Comparison of ENCODE assay signal across 19 mouse cellular contexts in genomic region chr2:164754800-164755199, GRCm38 (mm10). TPM values are rescaled to one million over a fixed set of nuclear protein-coding genes. Genes with fewer than 3 reads are reported as not detected.
DNase-seq lines count a peak whose midpoint lies in the region; ATAC-seq lines count a peak whose summit lies in the region.
"Had no signal": no experiment of that assay in that cellular context is flagged by ENCODE, and none has a peak within 500 bp of the region (broad histone marks: within the 10 kb centered on the region; RNA-seq: fewer than 3 reads in every experiment).

No protein-coding gene starts in this region.

- 33% methylated on average over 2 of the region's 2 CpGs for WGBS in heart, embryonic 14.5 days
- 87% methylated on average over 2 of the region's 2 CpGs for WGBS in liver, embryonic 15.5 days (ENCODE audit: insufficient replicate concordance)

- H3K4me3 ChIP-seq in heart, embryonic 14.5 days (ENCODE audit: control insufficient read depth in 1 of 2, insufficient read depth in 1 of 2, low read depth in 1 of 2, low read length in 2 of 2) = no peak overlapping the region
- H3K4me3 ChIP-seq in liver, embryonic 15.5 days (replicated peaks) = no peak overlapping the region
- H3K4me3 ChIP-seq: embryonic facial prominence, embryonic 13.5 days had no signal

- ATAC-seq in heart, embryonic 14.5 days (ENCODE audit: insufficient number of reproducible peaks, insufficient read depth, low FRiP score, low read depth) = peak; percentile 79
- ATAC-seq in liver, embryonic 15.5 days (ENCODE audit: insufficient read depth) = no peak
- ATAC-seq: forebrain, embryonic 14.5 days; hindbrain, embryonic 16.5 days; intestine, embryonic 16.5 days; midbrain, embryonic 16.5 days had no signal

- peak; percentile 95 for DNase-seq in heart, adult 11 months
- no peak for DNase-seq in heart, postnatal 25 days (ENCODE audit: low spot score)
- peak; percentile 42 to 61 for DNase-seq in heart, adult 9 months (ENCODE audit: low spot score in 2 of 2)
- DNase-seq in urinary bladder, adult 2 months (ENCODE audit: low spot score) = no peak
- DNase-seq in left cerebral cortex, postnatal 14 days (ENCODE audit: low spot score in 2 of 2) = no peak
- DNase-seq in right cerebral cortex, postnatal 36 days (ENCODE audit: low spot score in 2 of 2) = no peak
- DNase-seq: cerebellum, adult 8-10 months; kidney, postnatal 36 days; lung, adult 2 months; lung, postnatal 4 days; retina, postnatal 1 day; right cerebral cortex, postnatal 4 days had no signal

- peak overlapping the region; percentile 94 to 95 for H3K27ac ChIP-seq in heart, embryonic 14.5 days (replicated peaks in 1 of 2; ENCODE audit: control insufficient read depth in 1 of 2, insufficient read depth in 1 of 2, low read depth in 2 of 2, low read length in 2 of 2)
- peak overlapping the region; percentile 97 for H3K27ac ChIP-seq in liver, embryonic 15.5 days (replicated peaks)
- H3K27ac ChIP-seq: embryonic facial prominence, embryonic 13.5 days had no signal

- peaks cover 9 to 23% of the 10 kb centered on the region in 2 experiments for H3K4me1 ChIP-seq in heart, embryonic 14.5 days (ENCODE audit: control insufficient read depth in 2 of 2, insufficient read depth in 2 of 2, low read length in 2 of 2)
- H3K4me1 ChIP-seq in liver, embryonic 15.5 days (replicated peaks) = peaks cover 55% of the 10 kb centered on the region
- H3K4me1 ChIP-seq: embryonic facial prominence, embryonic 13.5 days had no signal

- intact Hi-C loops in heart, postnatal 25 days (cut with DNase I) = no loop called here
- intact Hi-C loops in left cerebral cortex, postnatal 14 days (cut with DNase I) = no loop called here

- H3K4me2 ChIP-seq in heart, embryonic 14.5 days (ENCODE audit: low read length) = peak overlapping the region; percentile 47
- no peak overlapping the region for H3K4me2 ChIP-seq in liver, embryonic 15.5 days
- H3K4me2 ChIP-seq: embryonic facial prominence, embryonic 13.5 days had no signal

- H3K9ac ChIP-seq in heart, embryonic 14.5 days (ENCODE audit: low read length) = peak overlapping the region; percentile 64
- H3K9ac ChIP-seq in liver, embryonic 15.5 days = no peak overlapping the region
- H3K9ac ChIP-seq: embryonic facial prominence, embryonic 13.5 days had no signal

- peaks cover 97% of the 10 kb centered on the region for H3K36me3 ChIP-seq in heart, embryonic 14.5 days (ENCODE audit: control insufficient read depth, insufficient read depth, low read length)
- peaks cover 100% of the 10 kb centered on the region for H3K36me3 ChIP-seq in liver, embryonic 15.5 days (replicated peaks)

- H3K9me3 ChIP-seq in heart, embryonic 14.5 days (ENCODE audit: control insufficient read depth, low read length) = no peaks in the 10 kb centered on the region
- no peaks in the 10 kb centered on the region for H3K9me3 ChIP-seq in liver, embryonic 15.5 days (replicated peaks)
- H3K9me3 ChIP-seq: embryonic facial prominence, embryonic 13.5 days had no signal

- no peaks in the 10 kb centered on the region for H3K27me3 ChIP-seq in heart, embryonic 14.5 days (ENCODE audit: control insufficient read depth, insufficient read depth, low read length)
- no peaks in the 10 kb centered on the region for H3K27me3 ChIP-seq in liver, embryonic 15.5 days
- H3K27me3 ChIP-seq: embryonic facial prominence, embryonic 13.5 days had no signal

RNA-seq across cellular contexts. Expression of gene Dnttip1, which starts 9.0 kb away (rescaled TPM):
- 10 to 100 TPM; 24.4 to 25.8 TPM for total RNA-seq in heart, postnatal 25 days (2021)
- polyA plus RNA-seq in heart, embryonic 14.5 days (2014; fragmentation: Nextera tagmentation; extraction: Ambion mirVana) = 51.1 and 53.8 TPM in 2 replicates
- polyA plus RNA-seq in liver, embryonic 15.5 days (2015; fragmentation: Nextera tagmentation; extraction: Ambion mirVana) = 40.5 and 41.1 TPM in 2 replicates
- polyA plus RNA-seq in urinary bladder, adult 2 months (2012; rRNA removed) = 36.1 and 36.7 TPM in 2 replicates
- total RNA-seq in left cerebral cortex, postnatal 14 days (2021) = 10 to 100 TPM; 32.8 to 35.6 TPM

RNA-seq across cellular contexts. Expression of gene Wfdc3, which starts 9.1 kb away (rescaled TPM):
- total RNA-seq in heart, postnatal 25 days (2021) = under 1 TPM; 0.28 to 0.29 TPM
- 0.51 and 0.65 TPM in 2 replicates for polyA plus RNA-seq in heart, embryonic 14.5 days (2014; fragmentation: Nextera tagmentation; extraction: Ambion mirVana)
- polyA plus RNA-seq in liver, embryonic 15.5 days (2015; fragmentation: Nextera tagmentation; extraction: Ambion mirVana) = 2.3 and 2.4 TPM in 2 replicates
- polyA plus RNA-seq in urinary bladder, adult 2 months (2012; rRNA removed) = 0.81 and 0.96 TPM in 2 replicates
- total RNA-seq in left cerebral cortex, postnatal 14 days (2021) = 1 to 10 TPM in 1 of 2 experiments, under 1 TPM in 1; 0.92 to 1.1 TPM

RNA-seq across cellular contexts. Expression of gene Ube2c, which starts 14.9 kb away (rescaled TPM):
- 1 to 10 TPM; 2.4 to 2.9 TPM for total RNA-seq in heart, postnatal 25 days (2021)
- polyA plus RNA-seq in heart, embryonic 14.5 days (2014; fragmentation: Nextera tagmentation; extraction: Ambion mirVana) = 349 and 388 TPM in 2 replicates
- 682 and 720 TPM in 2 replicates for polyA plus RNA-seq in liver, embryonic 15.5 days (2015; fragmentation: Nextera tagmentation; extraction: Ambion mirVana)
- polyA plus RNA-seq in urinary bladder, adult 2 months (2012; rRNA removed) = 7.3 and 7.9 TPM in 2 replicates
- 1 to 10 TPM; 2.0 to 3.0 TPM for total RNA-seq in left cerebral cortex, postnatal 14 days (2021)

RNA-seq across cellular contexts. Expression of gene Tnnc2, which starts 25.0 kb away (rescaled TPM):
- total RNA-seq in heart, postnatal 25 days (2021) = not detected
- polyA plus RNA-seq in heart, embryonic 14.5 days (2014; fragmentation: Nextera tagmentation; extraction: Ambion mirVana) = 0.59 and 1.7 TPM in 2 replicates
- polyA plus RNA-seq in liver, embryonic 15.5 days (2015; fragmentation: Nextera tagmentation; extraction: Ambion mirVana) = 27.2 and 51.1 TPM in 2 replicates
- polyA plus RNA-seq in urinary bladder, adult 2 months (2012; rRNA removed) = 21.9 and 26.7 TPM in 2 replicates
- 1 to 10 TPM in 1 of 2 experiments, not detected in 1; 1.1 TPM for total RNA-seq in left cerebral cortex, postnatal 14 days (2021)
- polyA plus RNA-seq: forebrain, embryonic 14.5 days had no signal

RNA-seq across cellular contexts. Expression of gene Snx21, which starts 30.8 kb away (rescaled TPM):
- total RNA-seq in heart, postnatal 25 days (2021) = 10 to 100 TPM; 24.7 to 27.5 TPM
- polyA plus RNA-seq in heart, embryonic 14.5 days (2014; fragmentation: Nextera tagmentation; extraction: Ambion mirVana) = 37.2 and 38.0 TPM in 2 replicates
- 5.6 and 7.9 TPM in 2 replicates for polyA plus RNA-seq in liver, embryonic 15.5 days (2015; fragmentation: Nextera tagmentation; extraction: Ambion mirVana)
- 24.4 and 29.0 TPM in 2 replicates for polyA plus RNA-seq in urinary bladder, adult 2 months (2012; rRNA removed)
- 10 to 100 TPM; 46.0 to 46.8 TPM for total RNA-seq in left cerebral cortex, postnatal 14 days (2021)

Comparison
In these comparisons a context has a peak if more than half of its experiments do, and no peak if none do; other contexts are left out.
1. DNase-seq: peak in heart, adult 11 months (single experiment) and heart, adult 9 months (2 of 2); none in heart, postnatal 25 days (single experiment), urinary bladder, adult 2 months (single experiment), left cerebral cortex, postnatal 14 days (0 of 2) and right cerebral cortex, postnatal 36 days (0 of 2).
2. RNA of gene Ube2c, which starts 14.9 kb away (polyA plus RNA-seq): 682 to 720 TPM in liver, embryonic 15.5 days and 349 to 388 TPM in heart, embryonic 14.5 days; 7.3 to 7.9 TPM in urinary bladder, adult 2 months; every median in the first group is over 10 times any median in the second.